Mouse (Mus musculus) right cerebral cortex, adult 2 months (tissue): ENCODE measurements around the gene Vgll4.
A peak's percentile ranks its signal among the peaks of the same experiment; 100 is the strongest.
"Not testable (repeated sequence)": the region's sequence is repeated elsewhere in the genome, so short reads cannot be mapped to it uniquely, and the experiment has no call there.

ENCODE experiments used
- DNase-seq, 2 experiments: peaks; one replicate each; pipeline ENCODE4 v3.0.0; 2021 to 2022; ENCODE audit warnings: low spot score in 2 of 2

Gene Vgll4

DNA sequence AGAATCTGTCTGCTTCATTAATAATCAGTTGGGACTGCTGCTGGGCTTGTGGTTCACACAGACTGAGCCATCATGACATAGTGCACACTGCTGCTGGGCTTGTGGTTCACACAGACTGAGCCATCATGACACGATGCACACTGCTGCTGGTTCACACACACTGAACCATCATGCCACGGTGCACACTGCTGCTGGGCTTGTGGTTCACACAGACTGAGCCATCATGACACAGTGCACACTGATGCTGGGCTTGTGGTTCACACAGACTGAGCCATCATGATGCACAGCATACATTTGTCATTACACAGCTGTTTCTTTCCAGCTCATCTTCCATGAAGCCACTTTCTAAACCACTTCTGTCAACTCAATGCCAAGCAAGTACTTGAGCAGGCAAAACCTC, 30.1 kb downstream of the Vgll4 start:
- no peak for DNase-seq

DNA sequence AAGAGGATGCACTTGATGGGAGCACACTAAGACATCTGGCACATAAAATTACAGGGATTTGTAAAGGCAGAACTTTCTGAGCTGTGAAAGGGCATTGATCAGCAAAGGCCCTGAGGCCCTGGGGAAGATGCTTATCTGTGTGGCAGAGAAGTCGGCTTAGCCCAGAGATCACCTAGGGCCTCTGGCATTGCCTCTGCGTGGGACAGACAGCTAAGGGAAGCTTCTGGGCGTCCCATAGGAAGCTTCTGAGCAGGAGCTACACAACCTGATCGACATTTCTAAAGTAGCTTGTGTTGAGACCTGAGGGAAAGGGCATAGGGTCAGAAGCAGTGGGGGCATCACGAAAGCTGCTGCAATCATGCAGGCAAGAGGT, 32.9 kb downstream of the Vgll4 start:
- no peak for DNase-seq

DNA sequence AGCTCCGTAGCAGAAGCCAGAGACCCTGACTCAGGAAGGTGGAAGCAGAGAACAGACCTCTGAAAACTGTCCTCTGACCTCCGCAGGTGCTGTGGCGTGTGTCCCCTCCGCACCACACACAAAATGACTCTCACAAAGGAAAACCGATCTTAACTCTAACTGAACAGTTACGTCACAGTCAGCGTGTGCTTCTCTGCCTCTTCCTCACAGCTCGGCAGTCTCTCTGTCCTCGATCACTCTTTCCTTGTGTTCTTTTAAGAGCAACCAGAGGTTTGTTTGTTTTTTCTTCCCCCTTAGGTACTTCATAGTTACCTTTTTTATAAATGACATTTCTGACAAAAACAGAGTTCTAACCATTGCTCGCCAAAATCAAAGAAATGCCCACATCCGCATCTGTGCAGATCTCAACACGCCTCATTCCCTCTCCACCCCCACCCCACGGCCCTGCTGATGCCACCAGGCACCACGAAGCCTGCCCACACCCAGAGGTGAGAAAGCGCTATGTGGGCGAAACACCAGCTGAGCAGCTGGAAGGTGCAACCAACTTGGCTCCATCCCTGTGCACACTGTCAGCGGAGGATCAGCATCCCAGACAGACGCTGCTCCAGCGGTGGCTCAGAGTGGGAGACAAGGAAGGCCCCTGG, 33.4 kb downstream of the Vgll4 start:
- peak in 1 of 2 experiments; percentile 63 for DNase-seq

DNA sequence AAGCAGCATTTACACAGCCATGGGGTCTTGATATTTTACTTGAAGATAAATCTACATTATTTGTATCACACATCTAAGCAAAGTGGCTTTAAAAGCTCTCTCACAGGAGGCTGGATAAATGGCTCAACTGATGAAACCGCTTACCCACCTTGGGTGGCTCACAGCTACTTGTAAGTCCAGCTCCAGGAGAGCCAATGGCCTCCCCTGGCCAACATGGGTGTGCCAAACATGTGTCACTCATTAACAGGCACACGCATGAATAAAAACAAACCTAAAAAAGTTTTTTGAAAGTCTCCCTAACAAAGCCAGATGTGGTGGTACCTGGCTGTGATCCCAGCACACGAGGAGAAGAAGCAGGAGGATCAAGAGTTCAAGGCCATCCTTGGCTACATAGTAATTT, 34.4 kb downstream of the Vgll4 start:
- DNase-seq, result no peak

DNA sequence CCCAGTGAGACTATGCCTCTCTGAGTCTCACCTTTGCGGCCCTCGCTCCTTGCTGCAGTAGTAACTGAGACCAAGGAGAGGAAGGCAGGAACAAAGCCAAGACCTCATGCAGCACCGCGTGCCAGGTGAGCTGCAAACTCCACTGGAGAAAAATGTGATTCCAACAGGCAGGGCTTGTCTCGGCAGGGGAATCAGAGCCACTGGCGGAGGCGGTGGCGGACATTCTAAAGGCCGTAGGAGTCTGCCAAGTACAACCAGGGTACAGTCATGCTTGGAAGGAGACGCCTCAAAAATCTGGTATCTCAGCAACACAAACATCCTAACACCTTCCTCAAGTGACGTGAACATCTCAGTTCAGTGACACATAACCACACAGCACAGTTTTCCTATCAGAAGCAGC, 35.7 kb downstream of the Vgll4 start:
- no peak for DNase-seq

DNA sequence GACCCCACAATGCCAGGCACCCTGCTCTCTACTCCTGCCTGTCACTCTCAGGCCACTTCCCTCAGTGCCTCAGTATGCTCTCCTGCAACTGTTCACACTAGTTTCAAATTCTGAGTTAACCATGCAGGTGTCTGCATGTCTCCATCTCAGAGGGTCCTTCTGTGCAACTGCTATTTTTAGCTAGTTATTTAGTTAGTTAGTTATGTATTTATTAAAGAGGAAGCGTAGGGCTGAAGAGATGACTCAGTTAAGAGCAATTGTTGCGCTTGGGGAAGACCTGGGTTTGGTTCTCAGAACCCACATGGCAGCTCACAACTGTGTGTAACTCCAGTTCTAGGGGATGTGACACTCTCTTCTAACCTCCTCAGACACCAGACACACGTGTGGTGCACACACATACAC, 36.8 kb downstream of the Vgll4 start:
- DNase-seq, result no peak

DNA sequence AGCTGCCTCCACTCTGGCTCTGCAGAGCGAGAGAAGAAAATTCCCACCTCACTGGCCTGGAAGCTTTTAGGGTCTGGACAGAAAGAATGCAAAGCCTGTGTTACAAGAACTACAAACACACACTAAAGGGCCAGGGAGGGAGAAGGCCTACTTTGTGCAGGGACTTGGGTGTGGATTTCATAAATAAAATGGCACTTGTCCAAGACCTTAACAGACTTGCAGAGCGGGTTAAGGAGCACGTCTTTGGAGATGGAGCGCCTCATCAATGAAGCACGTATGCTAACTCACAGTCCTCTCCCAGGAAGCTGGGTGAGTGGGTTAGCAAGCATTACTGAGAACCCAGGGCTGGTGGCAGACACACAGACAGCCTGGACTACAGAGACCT, 37.7 kb downstream of the Vgll4 start:
- no peak for DNase-seq

DNA sequence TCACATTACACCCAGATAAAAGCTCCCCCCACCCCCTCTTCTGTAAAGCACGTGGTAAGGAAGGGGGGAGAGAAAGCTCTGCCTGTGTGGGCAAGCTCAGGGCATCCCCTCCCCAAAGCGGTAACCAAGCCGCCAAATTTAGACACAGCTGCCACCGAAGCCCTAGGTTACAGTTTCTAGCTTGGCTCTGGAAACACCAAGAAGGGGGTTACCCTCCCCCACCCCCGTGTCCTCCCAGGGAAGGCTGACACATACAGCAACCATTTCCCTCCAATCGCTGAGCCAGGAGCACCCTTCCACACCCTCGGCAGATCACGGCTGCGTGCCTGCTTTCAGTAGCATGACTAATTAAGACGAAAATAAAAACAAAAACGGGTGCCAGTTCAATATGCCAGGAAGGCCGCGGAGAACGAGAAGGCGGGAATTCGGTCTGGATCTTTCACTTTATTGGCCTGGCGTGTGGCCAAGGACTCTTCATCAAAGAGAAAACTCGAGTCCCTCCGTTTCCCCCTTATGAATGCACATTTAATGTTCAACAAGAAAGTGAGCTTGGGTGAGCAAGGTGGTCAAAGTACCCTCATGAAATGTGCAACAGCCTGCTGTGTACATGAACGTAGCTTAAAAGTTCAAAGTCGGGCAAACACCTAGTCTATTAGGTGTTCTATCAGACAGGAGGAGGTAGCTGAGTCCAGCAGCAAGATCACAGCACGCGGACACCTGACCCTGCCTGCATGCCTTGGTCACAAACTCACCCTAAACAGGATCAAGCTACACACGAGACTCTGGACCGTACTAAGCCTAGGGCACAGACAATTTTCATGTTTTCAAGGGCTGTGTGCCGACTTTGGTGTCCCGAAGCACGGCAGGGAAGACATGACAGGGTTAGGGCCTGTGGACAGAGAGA, 38.3 kb downstream of the Vgll4 start:
- DNase-seq, result peak in 1 of 2 experiments; percentile 54

DNA sequence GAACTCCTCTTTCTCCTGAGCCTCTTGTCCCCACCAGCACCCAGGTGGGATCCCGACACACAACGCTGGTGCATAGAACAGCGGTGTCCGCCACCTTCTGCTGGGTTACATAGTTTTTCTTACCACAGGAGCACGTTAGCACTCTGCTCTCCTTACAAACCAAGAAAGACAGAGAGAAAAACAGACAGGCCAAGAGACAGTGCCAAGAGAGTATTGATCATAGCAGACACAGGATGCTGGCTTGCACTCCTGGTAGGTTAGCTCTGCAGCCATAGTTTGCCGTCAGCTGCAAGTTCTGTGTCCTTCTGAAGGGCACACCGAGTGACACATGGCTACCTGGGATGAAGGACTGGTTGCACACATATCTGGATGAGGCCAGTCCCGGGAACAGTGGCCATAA, 39.1 kb downstream of the Vgll4 start:
- no peak for DNase-seq

DNA sequence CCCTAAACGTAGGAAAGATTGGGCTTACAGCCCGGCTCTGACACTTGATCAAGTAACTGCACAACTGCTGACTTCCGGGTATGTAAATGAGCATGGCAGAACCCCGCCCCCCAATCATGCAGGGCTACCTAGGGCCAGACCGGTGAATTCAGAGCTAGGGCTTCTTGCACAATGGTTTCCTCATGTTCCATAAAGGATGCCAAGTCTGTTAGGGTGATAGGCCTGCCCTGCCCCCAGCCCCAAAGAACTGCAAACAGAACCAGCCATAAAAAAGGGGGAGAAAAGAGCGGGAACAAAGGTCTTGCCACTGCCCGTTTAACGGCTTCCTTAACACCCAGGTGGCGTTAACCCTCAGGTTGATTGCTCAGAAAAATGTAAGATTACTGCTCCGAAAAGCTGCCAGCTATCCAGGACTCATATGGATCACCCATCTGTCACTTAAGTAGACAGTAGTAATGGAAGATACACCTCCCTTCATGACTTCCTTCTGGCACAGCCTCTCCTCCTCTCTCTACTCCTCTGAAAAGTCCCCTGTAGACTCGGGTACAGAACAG, 39.7 kb downstream of the Vgll4 start:
- DNase-seq, result no peak

DNA sequence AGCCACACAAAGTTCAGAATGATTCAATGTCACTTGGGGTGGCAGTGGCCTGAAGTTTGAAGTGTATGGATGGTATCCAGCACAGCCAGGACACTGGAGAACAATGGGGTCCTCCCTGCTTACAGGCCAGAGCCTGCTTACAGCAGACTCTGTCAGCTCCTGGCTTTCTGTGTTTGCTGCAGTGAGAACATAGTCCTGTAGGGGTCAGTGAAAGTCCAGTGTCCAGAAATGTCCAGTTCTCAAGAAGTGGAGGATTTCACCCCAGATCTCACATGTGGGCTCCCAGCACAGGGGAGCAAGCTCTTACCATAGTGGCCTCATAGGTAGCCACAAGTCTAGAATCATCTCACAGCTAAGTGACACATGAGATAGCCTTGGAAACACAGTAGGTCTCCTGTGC, 40.4 kb downstream of the Vgll4 start:
- no peak for DNase-seq

DNA sequence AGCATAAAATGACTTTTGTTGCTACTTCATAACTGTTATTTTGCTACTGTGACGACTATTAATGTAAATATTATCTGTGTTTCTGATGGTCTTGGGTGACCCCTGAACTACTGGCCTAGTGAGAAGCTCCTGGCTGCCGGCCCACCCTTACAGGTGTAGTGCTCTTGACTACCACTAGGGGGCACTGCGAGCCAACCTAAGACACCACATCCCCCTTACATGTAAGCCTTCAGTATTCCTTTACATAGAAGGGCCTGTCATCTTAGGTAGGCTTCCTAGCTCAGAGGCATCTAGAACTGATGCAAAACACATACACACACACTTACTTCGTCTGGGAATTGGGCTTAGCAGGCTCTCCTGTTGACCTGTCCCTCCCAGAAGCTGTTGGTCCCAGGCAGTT, 41.3 kb downstream of the Vgll4 start:
- peak; percentile 75 to 83 for DNase-seq

DNA sequence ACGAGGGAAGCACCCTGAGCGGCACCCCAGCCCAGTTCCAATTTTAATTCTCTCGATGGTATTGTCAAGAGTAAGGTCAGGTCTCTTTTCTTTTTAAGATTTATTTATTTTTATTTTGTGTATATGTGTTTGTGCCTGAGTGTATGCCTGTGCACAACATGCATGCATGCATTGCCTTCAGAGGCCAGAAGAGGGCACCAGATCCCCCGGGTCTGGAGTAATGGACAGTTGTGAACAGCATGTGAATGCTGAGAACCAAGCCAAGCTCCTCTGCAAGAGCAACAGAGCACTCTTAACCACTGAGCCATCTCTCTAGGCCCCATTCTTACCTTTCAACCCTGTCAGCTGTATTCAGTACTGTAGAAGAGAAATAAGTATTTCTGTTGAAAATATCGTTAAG, 42.4 kb downstream of the Vgll4 start:
- DNase-seq, result no peak

DNA sequence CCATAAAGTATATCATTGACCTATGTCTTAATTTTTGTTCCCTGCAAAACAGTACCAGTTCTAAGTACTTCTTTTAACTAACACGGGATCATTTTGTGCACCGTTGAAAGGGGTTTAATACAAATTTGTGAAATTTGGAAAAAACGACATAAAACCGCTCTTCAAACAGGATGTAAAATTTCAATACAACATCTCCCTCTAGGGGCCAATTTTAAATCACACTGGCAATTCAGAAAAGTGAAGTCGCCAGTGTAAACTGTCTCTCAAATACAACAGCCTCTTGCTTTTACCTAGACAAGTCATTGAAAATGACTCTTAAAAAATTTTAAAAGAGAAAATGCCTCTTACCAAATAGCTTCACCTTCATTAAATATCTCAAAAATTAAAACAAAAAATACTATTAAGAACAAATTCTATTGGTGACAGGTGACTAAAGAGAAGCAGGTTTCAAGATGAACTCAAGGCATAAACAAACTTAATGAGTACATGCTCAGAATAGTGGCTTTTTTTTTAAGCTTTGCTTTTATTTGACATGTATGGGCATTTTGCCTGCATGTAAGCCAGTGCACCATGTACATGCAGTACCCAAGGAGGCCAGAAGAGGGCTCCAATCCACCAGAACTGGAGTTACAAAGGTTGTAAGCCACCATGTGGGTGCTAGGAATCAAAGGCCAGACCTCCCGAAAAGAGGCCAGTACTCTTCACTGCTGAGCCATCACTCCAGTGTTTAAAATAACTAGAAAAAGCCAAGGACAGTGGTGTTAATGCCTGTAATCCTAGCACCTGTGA, 43.2 kb downstream of the Vgll4 start:
- DNase-seq, result no peak

DNA sequence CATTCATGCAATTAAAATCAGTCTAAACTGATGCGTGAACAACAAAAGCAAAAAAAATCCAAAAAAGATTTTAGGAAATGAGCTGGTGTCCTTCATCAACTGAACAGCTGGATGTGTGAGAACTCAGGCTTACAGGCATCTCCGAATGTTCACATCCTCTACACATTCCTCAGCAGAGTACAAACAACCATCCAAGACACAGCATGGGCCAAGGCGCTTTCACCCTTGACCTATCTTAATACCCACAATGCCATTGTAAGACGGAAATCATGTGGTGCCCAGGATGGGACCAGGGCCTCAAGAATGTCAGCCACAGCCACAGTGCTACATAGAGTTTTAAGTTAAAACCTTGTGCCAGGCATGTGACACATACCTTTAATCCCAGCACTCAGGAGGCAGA, 44.6 kb downstream of the Vgll4 start:
- no peak for DNase-seq

DNA sequence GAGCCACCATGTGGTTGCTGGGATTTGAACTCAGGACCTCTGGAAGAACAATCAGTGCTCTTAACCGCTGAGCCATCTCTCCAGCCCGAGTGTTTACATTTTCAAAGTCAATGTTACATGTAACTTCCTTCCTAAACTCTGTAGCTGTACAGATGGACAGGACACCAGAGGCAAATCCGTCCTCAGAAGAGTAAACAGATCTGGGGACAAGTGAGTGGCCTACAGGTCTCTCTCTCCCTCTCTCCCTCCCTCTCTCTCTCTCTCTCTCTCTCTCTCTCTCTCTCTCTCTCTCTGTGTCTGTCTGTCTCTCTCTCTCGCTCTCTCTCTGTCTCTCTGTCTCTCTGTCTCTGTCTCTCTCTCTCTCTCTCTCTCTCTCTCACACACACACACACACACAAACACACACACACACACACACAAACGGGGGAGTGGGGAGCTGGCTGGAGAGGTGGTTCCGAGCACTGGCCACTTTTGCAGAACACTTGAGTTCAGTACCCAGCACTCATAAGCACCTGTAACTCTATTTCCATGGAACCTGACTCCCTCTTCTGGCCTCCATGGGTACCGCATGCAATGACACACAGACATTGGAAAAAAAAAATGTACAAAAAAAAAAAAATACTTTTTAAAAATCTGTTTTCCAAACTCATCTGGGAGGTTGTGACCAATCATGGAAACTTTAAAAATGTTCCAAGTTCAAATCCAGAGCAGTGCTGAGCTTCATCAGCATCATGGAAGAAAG, 47.3 kb downstream of the Vgll4 start:
- not testable (repeated sequence) for DNase-seq

DNA sequence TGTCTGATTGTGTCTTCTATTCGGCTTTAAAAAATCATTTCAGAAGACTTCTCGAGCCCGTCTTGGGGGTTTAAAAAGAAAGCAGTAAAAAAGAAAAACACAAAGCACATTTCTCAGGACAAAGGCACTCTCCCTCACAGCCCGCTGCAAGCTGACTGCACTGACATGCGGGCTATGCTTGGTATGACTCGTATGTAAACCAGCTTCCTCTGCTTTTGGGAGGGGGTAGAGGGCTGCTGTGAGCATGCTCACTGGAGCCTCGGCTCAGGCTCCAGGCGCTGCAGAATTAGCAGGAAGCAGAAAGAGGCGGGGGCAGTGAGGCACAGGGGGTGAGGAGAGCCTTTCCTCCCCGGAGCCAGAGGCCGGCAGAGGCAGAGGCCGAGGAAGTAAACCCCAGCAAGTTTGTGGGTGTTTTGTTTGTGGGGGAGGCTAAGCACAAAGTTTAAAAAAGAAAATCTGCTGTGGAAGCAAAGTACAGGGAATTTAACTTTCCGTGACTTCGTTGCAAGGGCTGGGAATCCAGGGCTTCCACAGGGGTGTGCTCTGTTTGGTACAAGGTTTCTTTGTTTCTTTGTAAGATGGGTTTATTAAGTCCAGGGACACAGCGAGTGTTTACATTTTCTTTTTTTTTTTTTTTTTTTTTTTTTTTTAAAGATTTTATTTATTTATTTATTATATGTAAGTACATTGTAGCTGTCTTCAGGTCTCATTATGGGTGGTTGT, 48.0 kb downstream of the Vgll4 start:
- peak; percentile 71 to 77 for DNase-seq

DNA sequence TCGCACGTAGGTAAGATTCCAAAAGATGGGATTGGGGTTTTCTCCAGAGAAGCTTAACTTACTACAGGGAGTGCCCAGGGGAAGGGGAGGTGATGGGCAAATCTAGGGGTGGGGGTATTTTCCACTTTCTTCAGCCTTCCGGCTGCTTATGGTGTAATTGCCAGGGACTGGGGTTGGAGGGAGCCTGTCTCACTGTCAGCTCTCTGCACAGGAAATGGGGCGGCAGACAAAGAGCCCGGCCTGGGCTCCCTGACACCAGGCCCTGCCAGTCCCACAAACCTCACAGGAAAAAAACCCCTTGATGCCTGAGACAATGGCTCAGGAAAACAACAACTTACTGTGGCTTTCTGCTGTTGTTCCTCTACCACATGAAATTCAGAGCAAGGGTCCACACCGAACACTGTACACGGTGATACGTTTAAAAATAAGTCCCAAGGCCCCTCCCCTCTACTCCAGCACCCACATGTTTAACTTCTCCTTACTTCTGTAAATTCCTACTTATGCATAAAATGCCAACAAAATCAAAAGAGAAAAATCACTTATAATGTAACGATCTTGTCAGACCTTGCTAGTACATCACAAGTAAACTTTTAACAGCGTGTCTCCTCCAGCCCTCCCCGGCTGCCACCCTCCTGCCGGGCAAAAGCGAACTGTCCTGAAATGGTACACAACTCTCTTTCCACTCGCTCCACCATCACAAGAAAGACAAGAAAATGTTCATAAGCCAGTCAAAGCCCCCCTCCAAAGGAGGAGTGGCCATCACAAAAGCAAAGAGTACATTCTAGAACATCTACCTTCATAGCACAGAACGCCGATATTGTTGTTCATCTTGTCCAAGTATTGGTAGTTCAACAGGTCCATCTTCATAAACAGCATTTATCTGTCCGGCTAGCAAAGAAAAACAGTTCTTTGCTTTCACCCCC, 49.0 kb downstream of the Vgll4 start:
- DNase-seq, result no peak

DNA sequence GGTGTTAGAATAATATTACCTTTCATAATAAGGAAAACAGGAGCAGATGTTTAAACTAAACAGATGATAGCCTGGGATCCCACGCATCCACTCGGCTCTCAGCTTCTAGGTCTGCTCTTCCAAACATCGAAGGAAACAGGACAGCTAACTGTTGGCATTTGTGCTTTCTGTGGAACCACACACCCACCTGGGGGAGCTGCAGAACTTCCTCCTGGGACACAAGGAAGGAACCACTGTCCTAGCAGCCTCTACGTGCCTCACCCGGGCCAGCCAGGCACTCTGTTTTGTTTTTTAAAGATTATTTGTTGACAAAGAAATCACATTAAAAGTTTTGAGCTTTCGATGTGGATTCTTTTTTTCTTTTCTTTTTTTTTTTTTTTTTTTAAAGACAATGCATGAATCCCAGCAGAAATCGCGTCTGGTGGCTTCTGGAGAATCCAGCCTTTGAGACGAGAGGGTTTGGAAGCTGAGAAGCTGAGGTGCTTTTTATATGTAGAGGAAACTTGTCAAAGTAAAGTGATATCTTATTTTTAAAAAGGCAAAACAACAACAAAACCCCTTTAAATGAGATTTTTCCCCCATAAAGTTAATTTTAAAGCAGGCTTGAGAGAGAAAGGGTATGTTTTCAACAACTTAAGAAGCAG, 50.0 kb downstream of the Vgll4 start:
- DNase-seq, result no peak
